Mouse (Mus musculus) heart, embryonic 14.5 days (tissue): ENCODE results near the gene 2310022B05Rik. TPM values are rescaled to one million over a fixed set of nuclear protein-coding genes. Genes with fewer than 3 reads are reported as not detected.

Experiments
- ATAC-seq: fragments of 200-750 bp; cut with Nextera tagmentation; 2 replicates; pipeline ENCODE4 v1.8.0; 2017; ENCODE audit warnings: low read depth, moderate TSS enrichment; ENCODE audit not compliant: insufficient number of reproducible peaks, insufficient read depth, low FRiP score
- H3K27ac ChIP-seq, 2 experiments: fragments of 200-500 bp in 1 of 2; fragments of 300-500 bp in 1 of 2; sonication (generic) in 1 of 2; replicated peaks in 1 of 2; 2 replicates each; pipeline ENCODE4 v1.5.1; 2012 to 2014; ENCODE audit warnings: low read depth in 2 of 2, low read length in 2 of 2, control low read depth in 1 of 2, mild to moderate bottlenecking in 1 of 2, mixed read lengths in 1 of 2; ENCODE audit not compliant: control insufficient read depth in 1 of 2, insufficient read depth in 1 of 2
- H3K27me3 ChIP-seq: fragments of 300-500 bp; sonication (generic); 2 replicates; pipeline ENCODE4 v1.6.1; 2014; ENCODE audit warnings: mild to moderate bottlenecking, low read length, control low read depth; ENCODE audit not compliant: control insufficient read depth, insufficient read depth
- H3K36me3 ChIP-seq: fragments of 300-500 bp; sonication (generic); 2 replicates; pipeline ENCODE4 v1.6.1; 2014; ENCODE audit warnings: mild to moderate bottlenecking, control low read depth, low read length, mixed read lengths; ENCODE audit not compliant: control insufficient read depth, insufficient read depth
- H3K4me1 ChIP-seq, 2 experiments: fragments of 200-500 bp in 1 of 2; fragments of 300-500 bp in 1 of 2; sonication (generic) in 1 of 2; 2 replicates each; pipeline ENCODE4 v1.6.1; 2012 to 2014; ENCODE audit warnings: low read length in 2 of 2, control low read depth in 1 of 2, mixed read lengths in 1 of 2; ENCODE audit not compliant: control insufficient read depth in 2 of 2, insufficient read depth in 2 of 2
- H3K4me2 ChIP-seq: fragments of 300-500 bp; sonication (generic); 2 replicates; pipeline ENCODE4 v1.6.1; 2014; ENCODE audit warnings: mild to moderate bottlenecking, low read length
- H3K4me3 ChIP-seq, 2 experiments: fragments of 200-500 bp in 1 of 2; fragments of 300-500 bp in 1 of 2; sonication (generic) in 1 of 2; 2 replicates each; pipeline ENCODE4 v1.5.1; 2012 to 2014; ENCODE audit warnings: low read length in 2 of 2, mild to moderate bottlenecking in 2 of 2, control low read depth in 1 of 2, low read depth in 1 of 2, moderate library complexity in 1 of 2; ENCODE audit not compliant: control insufficient read depth in 1 of 2, insufficient read depth in 1 of 2
- H3K9ac ChIP-seq: fragments of 300-500 bp; sonication (generic); 2 replicates; pipeline ENCODE4 v1.6.1; 2014; ENCODE audit warnings: mild to moderate bottlenecking, low read length
- H3K9me3 ChIP-seq: fragments of 300-500 bp; sonication (generic); 2 replicates; pipeline ENCODE4 v1.6.1; 2016; ENCODE audit warnings: low read length, control low read depth; ENCODE audit not compliant: control insufficient read depth
- whole genome bisulfite sequencing: fragments of 180-500 bp; shearing (Covaris S2); extraction: QIAGEN DNeasy Blood & Tissue Kit; methylation state at CpG from one replicate; pipeline ENCODE4 v1.1.7; 2014; 5-methylcytosine and 5-hydroxymethylcytosine counted together
- polyA plus RNA-seq: library from polyadenylated mRNA; unstranded; fragments of >200 nt; fragmentation: Nextera tagmentation; extraction: Ambion mirVana; gene quantifications from 2 replicates; pipeline ENCODE4 v1.2.1, GENCODE M21; 2014

The 2310022B05Rik gene
- polyA plus RNA-seq, result 64.1 and 66.2 TPM in 2 replicates

DNA sequence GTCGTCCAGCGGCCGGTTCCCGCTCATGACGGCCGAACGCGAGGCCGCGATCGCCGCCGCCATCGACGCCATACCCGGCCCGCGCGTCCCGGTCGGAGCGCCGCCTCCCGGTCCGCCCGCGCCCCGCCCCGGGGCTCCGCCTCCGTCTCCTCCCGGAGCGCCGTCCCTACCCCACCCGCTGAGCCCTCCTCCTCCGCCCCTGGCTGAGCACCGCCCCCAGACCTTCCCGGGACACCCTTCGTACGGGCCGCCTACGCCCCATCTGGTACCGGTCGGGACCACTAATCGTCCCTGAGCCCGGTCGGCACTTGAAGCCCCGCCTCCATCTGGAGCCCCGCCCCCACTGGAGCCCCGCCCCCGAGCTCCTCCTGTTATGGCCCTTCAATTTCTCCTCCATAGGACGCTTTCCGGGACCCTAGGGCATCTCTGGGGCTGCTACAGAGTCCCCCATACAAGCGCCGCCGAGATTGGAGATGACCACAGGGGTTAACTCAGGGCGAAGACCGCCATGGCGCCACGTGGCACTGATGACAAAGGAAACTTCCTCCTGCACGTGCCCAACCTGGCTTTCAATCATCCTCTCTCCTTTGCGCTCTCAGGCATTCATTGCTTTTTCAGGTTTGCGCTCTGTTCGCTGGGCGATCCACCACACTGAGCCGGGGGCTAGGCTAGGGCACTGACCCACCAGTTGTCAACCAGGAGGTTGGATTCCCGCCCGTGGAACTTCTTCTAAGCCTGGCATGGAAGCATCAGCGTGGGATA, at the start of gene 2310022B05Rik:
Gene 2310022B05Rik, minus strand, starts transcription at position 258 of the 762 bp plus-strand sequence.
- H3K27ac ChIP-seq, result peak within 1 kb of the TSS; percentile 72 to 96
- H3K4me3 ChIP-seq, result peak within 1 kb of the TSS; percentile 66 to 94
- no peaks in the 10 kb centered on the region for H3K27me3 ChIP-seq
- peak within 1 kb of the TSS; percentile 99 for H3K9ac ChIP-seq
- WGBS, result 2% methylated on average over 67 of the region's 69 CpGs
- H3K4me2 ChIP-seq, result peak within 1 kb of the TSS; percentile 76
- no peaks in the 10 kb centered on the region for H3K9me3 ChIP-seq
- peaks cover 25 to 36% of the 10 kb centered on the region in 2 experiments for H3K4me1 ChIP-seq
- peak; percentile 91 for ATAC-seq
- H3K36me3 ChIP-seq, result peaks cover 5% of the 10 kb centered on the region; the same call in 1 of the 2 replicates

DNA sequence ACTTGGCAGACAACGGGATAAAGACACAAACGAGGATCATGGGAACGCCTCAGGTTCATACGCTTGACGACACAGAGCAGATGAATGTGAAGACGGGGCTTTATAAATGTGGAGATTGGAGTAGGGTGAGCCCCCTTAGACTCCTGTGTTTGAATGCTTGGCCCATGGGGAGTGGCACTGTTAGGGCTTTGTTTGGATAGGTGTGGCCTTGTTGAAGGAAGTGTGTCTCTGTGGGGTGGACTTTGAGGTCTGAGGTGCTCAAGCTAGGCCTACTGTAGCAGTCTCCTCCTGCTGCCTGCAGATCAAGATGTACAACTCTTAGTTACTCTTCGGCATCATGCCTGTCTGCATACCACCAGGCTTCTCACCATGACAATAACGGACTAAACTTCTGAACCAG, 42.7 kb upstream of the 2310022B05Rik start:
- Histone ChIP-seq H3K36me3 (peaks cover 51% of the 10 kb centered on the region), H3K27me3 (no peaks in the 10 kb centered on the region), H3K9ac (no peak overlapping the region), H3K4me1 (no peaks in the 10 kb centered on the region), H3K4me2 (no peak overlapping the region), H3K9me3 (no peaks in the 10 kb centered on the region), H3K4me3 (no peak overlapping the region), H3K27ac (no peak overlapping the region)
- 96% methylated on average over 8 of the region's 8 CpGs for WGBS
- ATAC-seq, result no peak

DNA sequence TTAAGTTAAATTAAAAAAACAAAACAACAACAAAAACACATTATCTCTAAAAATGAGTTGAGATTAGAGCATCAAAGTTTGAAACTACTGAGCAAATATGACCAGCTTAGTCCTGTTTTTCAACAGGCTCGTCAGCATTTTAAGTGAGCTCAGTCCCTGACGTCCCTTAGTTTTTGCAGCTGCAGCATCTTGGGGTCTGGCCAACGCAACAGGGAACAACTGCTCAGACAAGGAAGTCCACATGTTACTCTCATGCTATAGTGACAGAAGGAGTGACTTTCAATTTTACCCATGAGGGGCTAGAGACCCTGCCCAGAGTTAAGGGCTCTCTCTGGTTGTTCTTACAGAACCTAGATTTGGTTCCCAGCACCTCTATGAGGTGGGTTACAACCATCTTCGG, 41.2 kb upstream of the 2310022B05Rik start:
- Histone ChIP-seq H3K9ac (no peak overlapping the region), H3K9me3 (no peaks in the 10 kb centered on the region), H3K4me2 (no peak overlapping the region), H3K27ac (no peak overlapping the region), H3K4me3 (no peak overlapping the region), H3K36me3 (peaks cover 52% of the 10 kb centered on the region), H3K27me3 (no peaks in the 10 kb centered on the region), H3K4me1 (no peaks in the 10 kb centered on the region)
- WGBS, result 86% methylated on average over 4 of the region's 4 CpGs
- no peak for ATAC-seq

DNA sequence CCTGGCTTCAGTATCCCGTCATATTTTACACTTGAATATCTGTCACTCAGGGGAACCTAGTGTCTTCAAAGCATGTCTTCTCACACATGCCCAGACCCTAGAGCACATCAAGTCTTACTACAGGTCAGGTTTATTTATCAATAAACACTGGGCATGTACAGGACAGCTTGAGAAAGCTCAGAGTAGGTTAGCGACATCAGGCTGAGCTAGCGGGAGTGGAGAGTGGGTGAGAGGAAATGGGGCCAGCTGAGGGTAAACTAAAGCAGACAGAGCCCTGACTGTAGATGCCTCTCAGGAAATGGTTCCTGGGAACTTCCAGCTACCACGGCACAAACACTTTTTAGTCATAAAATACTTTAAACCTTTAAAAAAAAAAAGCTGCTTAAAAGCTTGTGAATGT, 40.4 kb upstream of the 2310022B05Rik start:
- no peaks in the 10 kb centered on the region for H3K4me1 ChIP-seq
- H3K27ac ChIP-seq, result no peak overlapping the region
- peaks cover 52% of the 10 kb centered on the region for H3K36me3 ChIP-seq
- H3K4me3 ChIP-seq, result no peak overlapping the region
- no peaks in the 10 kb centered on the region for H3K9me3 ChIP-seq
- H3K4me2 ChIP-seq, result no peak overlapping the region
- 68% methylated on average over 4 of the region's 4 CpGs for WGBS
- H3K9ac ChIP-seq, result no peak overlapping the region
- ATAC-seq, result no peak
- no peaks in the 10 kb centered on the region for H3K27me3 ChIP-seq

DNA sequence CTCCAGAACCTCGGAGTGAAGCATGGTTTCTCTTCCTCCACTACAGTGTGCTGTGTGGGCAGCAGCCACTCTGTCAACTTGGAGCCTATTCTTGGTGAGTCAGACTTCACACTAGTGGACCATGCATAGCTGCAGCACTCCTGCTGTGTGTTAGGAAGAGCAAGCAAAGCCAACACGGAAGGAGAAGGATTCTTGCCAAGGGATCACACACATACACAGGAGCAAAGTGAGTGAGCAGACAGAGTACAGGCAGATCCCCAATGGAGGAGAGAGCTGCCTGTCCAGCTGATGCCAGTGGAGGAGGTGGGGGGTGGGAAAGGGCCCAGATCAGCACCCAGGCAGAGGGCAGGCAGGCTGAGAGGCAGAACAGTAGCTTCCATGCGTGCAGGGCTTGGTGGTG, 39.0 kb upstream of the 2310022B05Rik start:
- Histone ChIP-seq H3K4me1 (no peaks in the 10 kb centered on the region), H3K9ac (no peak overlapping the region), H3K4me3 (no peak overlapping the region), H3K27me3 (no peaks in the 10 kb centered on the region), H3K27ac (no peak overlapping the region), H3K4me2 (no peak overlapping the region), H3K36me3 (peaks cover 55% of the 10 kb centered on the region), H3K9me3 (no peaks in the 10 kb centered on the region)
- WGBS, result 79% methylated on average over 3 of the region's 3 CpGs
- ATAC-seq, result no peak

DNA sequence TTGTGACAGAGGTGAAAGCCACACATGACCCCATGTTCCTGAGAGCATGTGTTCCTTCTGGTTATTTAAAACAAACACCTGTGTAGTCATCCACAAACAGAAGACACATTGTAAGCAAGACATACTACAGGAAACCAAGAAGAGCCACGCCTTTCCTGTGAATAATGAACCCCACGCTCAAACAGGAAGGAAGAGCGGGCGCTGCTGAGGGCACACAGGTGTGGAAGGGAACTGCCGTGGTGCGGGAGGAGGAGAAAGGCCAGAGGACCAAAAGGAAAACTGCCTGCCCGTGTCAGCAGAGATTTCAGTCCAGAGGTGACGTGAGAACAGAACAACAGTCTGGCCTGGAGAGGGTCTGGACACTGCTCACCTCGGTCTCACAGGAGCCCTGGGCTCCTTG, 37.9 kb upstream of the 2310022B05Rik start:
- no peak overlapping the region for H3K9ac ChIP-seq

DNA sequence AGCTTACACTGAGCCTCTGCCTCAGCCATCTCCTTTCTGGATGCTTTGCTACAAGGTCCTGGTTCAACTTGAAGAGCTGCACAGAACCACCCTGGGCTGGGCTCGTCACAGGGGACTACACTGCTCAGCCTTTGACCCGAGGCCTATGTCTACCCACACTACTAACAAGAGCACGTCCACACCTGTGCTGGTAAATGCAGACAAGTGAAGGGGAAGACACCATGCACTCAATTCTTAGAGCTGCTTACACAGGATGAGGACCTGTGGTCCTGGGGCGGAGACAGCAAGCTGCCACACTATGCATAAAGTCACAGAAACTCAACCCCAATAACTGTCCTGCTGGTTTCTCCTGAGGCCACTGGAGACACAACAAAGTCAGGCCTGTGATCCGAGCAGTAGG, 37.1 kb upstream of the 2310022B05Rik start:
- ATAC-seq, result no peak
- 86% methylated on average over 5 of the region's 5 CpGs for WGBS
- peaks cover 46% of the 10 kb centered on the region for H3K36me3 ChIP-seq

More for the DNA sequence above, 37.9 kb upstream of the 2310022B05Rik start:
- Histone ChIP-seq H3K4me2 (no peak overlapping the region), H3K36me3 (peaks cover 50% of the 10 kb centered on the region), H3K4me3 (no peak overlapping the region), H3K9me3 (no peaks in the 10 kb centered on the region), H3K4me1 (no peaks in the 10 kb centered on the region), H3K27ac (no peak overlapping the region), H3K27me3 (no peaks in the 10 kb centered on the region)
- no peak for ATAC-seq
- WGBS, result 79% methylated on average over 9 of the region's 9 CpGs

More for the DNA sequence above, 37.1 kb upstream of the 2310022B05Rik start:
- no peaks in the 10 kb centered on the region for H3K9me3 ChIP-seq
- H3K27me3 ChIP-seq, result no peaks in the 10 kb centered on the region
- no peak overlapping the region for H3K9ac ChIP-seq
- H3K27ac ChIP-seq, result no peak overlapping the region
- H3K4me3 ChIP-seq, result no peak overlapping the region
- no peak overlapping the region for H3K4me2 ChIP-seq
- H3K4me1 ChIP-seq, result no peaks in the 10 kb centered on the region
